21 mouse cellular contexts compared by ENCODE assay signal in the genomic region with DNA sequence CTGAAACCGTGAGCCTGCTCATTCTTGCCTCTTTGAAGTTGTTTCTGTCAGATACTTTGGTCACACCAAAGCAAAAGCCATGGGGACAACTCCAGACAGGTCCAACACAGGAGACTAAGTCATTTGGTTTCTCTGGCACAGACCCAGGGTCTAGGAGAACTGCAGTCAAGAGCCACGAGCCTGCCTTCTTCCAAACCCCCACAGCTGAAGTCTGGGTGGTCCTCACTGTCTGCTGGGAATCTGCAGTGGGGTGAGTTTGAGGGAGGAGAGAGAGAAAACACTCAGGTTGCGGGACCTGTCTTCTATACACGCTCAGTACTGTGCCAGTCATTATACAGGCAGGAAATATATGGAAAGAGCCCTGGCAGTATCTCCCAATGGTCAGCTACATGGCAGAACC. TPM values are rescaled to one million over a fixed set of nuclear protein-coding genes. Genes with fewer than 3 reads are reported as not detected.
DNase-seq lines count a peak whose midpoint lies in the region; ATAC-seq lines count a peak whose summit lies in the region.
"Had no signal": no experiment of that assay in that cellular context is flagged by ENCODE, and none has a peak within 500 bp of the region (broad histone marks: within the 10 kb centered on the region; RNA-seq: fewer than 3 reads in every experiment).

No protein-coding gene starts in this region.

- H3K9ac ChIP-seq in heart, embryonic 11.5 days (ENCODE audit: low read depth, low read length) = no peak overlapping the region
- no peak overlapping the region for H3K9ac ChIP-seq in midbrain, embryonic 14.5 days (replicated peaks; ENCODE audit: low read length)
- H3K9ac ChIP-seq in limb, embryonic 11.5 days (ENCODE audit: low read length) = no peak overlapping the region
- H3K9ac ChIP-seq: embryonic facial prominence, embryonic 13.5 days; forebrain, embryonic 13.5 days; forebrain, postnatal 0 days; heart, embryonic 15.5 days; hindbrain, embryonic 12.5 days had no signal

- no peak for ATAC-seq in heart, embryonic 11.5 days (replicated peaks; ENCODE audit: insufficient number of reproducible peaks, low FRiP score, low TSS enrichment)
- no peak for ATAC-seq in midbrain, embryonic 14.5 days (ENCODE audit: low FRiP score, low TSS enrichment)
- no peak for ATAC-seq in limb, embryonic 11.5 days (ENCODE audit: insufficient number of reproducible peaks, low FRiP score, low TSS enrichment, low read depth)
- ATAC-seq: activated CD4-positive, CD25-positive, alpha-beta regulatory T cell, adult 4 months; forebrain, embryonic 13.5 days; forebrain, postnatal 0 days; hindbrain, postnatal 0 days; Patski had no signal

- H3K4me2 ChIP-seq in heart, embryonic 11.5 days = no peak overlapping the region
- no peak overlapping the region for H3K4me2 ChIP-seq in midbrain, embryonic 14.5 days (ENCODE audit: low read length)
- H3K4me2 ChIP-seq in limb, embryonic 11.5 days (ENCODE audit: low read depth, severe bottlenecking) = no peak overlapping the region
- H3K4me2 ChIP-seq: embryonic facial prominence, embryonic 13.5 days; forebrain, embryonic 13.5 days; heart, embryonic 15.5 days; hindbrain, embryonic 12.5 days had no signal

- H3K4me1 ChIP-seq in heart, embryonic 11.5 days (ENCODE audit: control insufficient read depth, insufficient read depth, low read length) = peaks cover 10% of the 10 kb centered on the region; the same call in 1 of the 2 replicates
- no peaks in the 10 kb centered on the region for H3K4me1 ChIP-seq in midbrain, embryonic 10.5 days
- H3K4me1 ChIP-seq in midbrain, embryonic 14.5 days (ENCODE audit: control insufficient read depth, insufficient read depth, low read length) = no peaks in the 10 kb centered on the region
- no peaks in the 10 kb centered on the region for H3K4me1 ChIP-seq in embryonic facial prominence, embryonic 10.5 days
- no peaks in the 10 kb centered on the region for H3K4me1 ChIP-seq in limb, embryonic 11.5 days (ENCODE audit: control insufficient read depth, insufficient read depth, low read length)
- H3K4me1 ChIP-seq: forebrain, embryonic 13.5 days; hindbrain, embryonic 12.5 days had no signal

- H3K9me3 ChIP-seq in heart, embryonic 11.5 days (replicated peaks; ENCODE audit: control insufficient read depth, low read length) = no peaks in the 10 kb centered on the region
- H3K9me3 ChIP-seq in midbrain, embryonic 10.5 days (replicated peaks) = no peaks in the 10 kb centered on the region
- H3K9me3 ChIP-seq in midbrain, embryonic 14.5 days (ENCODE audit: control insufficient read depth, low read length) = no peaks in the 10 kb centered on the region
- H3K9me3 ChIP-seq in embryonic facial prominence, embryonic 10.5 days = no peaks in the 10 kb centered on the region
- H3K9me3 ChIP-seq in limb, embryonic 11.5 days (ENCODE audit: control insufficient read depth, low read length) = no peaks in the 10 kb centered on the region
- H3K9me3 ChIP-seq: embryonic facial prominence, embryonic 13.5 days; forebrain, embryonic 13.5 days; heart, embryonic 15.5 days; hindbrain, embryonic 12.5 days had no signal

- WGBS in heart, embryonic 11.5 days (ENCODE audit: insufficient replicate concordance) = 88% methylated on average over 4 of the region's 4 CpGs
- whole genome bisulfite sequencing in midbrain, embryonic 10.5 days = 89% methylated on average over 4 of the region's 4 CpGs
- 76% methylated on average over 4 of the region's 4 CpGs for WGBS in midbrain, embryonic 14.5 days
- 87% methylated on average over 4 of the region's 4 CpGs for WGBS in embryonic facial prominence, embryonic 10.5 days
- WGBS in limb, embryonic 11.5 days = 86% methylated on average over 4 of the region's 4 CpGs

- H3K27ac ChIP-seq in heart, embryonic 11.5 days (ENCODE audit: low read depth, low read length) = no peak overlapping the region
- H3K27ac ChIP-seq in midbrain, embryonic 10.5 days (replicated peaks) = no peak overlapping the region
- H3K27ac ChIP-seq in midbrain, embryonic 14.5 days (replicated peaks; ENCODE audit: low read depth, low read length) = no peak overlapping the region
- no peak overlapping the region for H3K27ac ChIP-seq in embryonic facial prominence, embryonic 10.5 days (replicated peaks)
- H3K27ac ChIP-seq in limb, embryonic 11.5 days (replicated peaks; ENCODE audit: low read depth, low read length) = no peak overlapping the region
- H3K27ac ChIP-seq: embryonic facial prominence, embryonic 13.5 days; forebrain, embryonic 13.5 days; heart, embryonic 15.5 days; hindbrain, embryonic 12.5 days; hindbrain, postnatal 0 days had no signal

- no peak overlapping the region for H3K4me3 ChIP-seq in heart, embryonic 11.5 days (ENCODE audit: low read depth, low read length)
- no peak overlapping the region for H3K4me3 ChIP-seq in midbrain, embryonic 10.5 days
- H3K4me3 ChIP-seq in midbrain, embryonic 14.5 days (replicated peaks; ENCODE audit: low read depth, low read length) = no peak overlapping the region
- no peak overlapping the region for H3K4me3 ChIP-seq in embryonic facial prominence, embryonic 10.5 days
- no peak overlapping the region for H3K4me3 ChIP-seq in limb, embryonic 11.5 days (ENCODE audit: low read depth, low read length)
- H3K4me3 ChIP-seq: embryonic facial prominence, embryonic 13.5 days; forebrain, embryonic 13.5 days; heart, embryonic 15.5 days; hindbrain, embryonic 12.5 days had no signal

- H3K27me3 ChIP-seq in heart, embryonic 11.5 days (ENCODE audit: control insufficient read depth, insufficient read depth, low read length) = peaks cover 4% of the 10 kb centered on the region; the same call in 1 of the 2 replicates
- peaks cover 4% of the 10 kb centered on the region; the same call in 1 of the 2 replicates for H3K27me3 ChIP-seq in midbrain, embryonic 10.5 days (ENCODE audit: low read depth, poor library complexity, severe bottlenecking)
- no peaks in the 10 kb centered on the region for H3K27me3 ChIP-seq in midbrain, embryonic 14.5 days (ENCODE audit: control insufficient read depth, insufficient read depth, low read length)
- H3K27me3 ChIP-seq in embryonic facial prominence, embryonic 10.5 days (replicated peaks; ENCODE audit: low read depth, poor library complexity, severe bottlenecking) = peaks cover 5% of the 10 kb centered on the region; the same call in 1 of the 2 replicates
- no peaks in the 10 kb centered on the region for H3K27me3 ChIP-seq in limb, embryonic 11.5 days (ENCODE audit: control insufficient read depth, insufficient read depth, low read length)
- H3K27me3 ChIP-seq: CH12.LX; embryonic facial prominence, embryonic 13.5 days; forebrain, embryonic 13.5 days; heart, embryonic 15.5 days; hindbrain, embryonic 12.5 days; Patski had no signal

- DNase-seq in heart, postnatal 4 days = peak; percentile 2
- DNase-seq in midbrain, embryonic 10.5 days (ENCODE audit: low spot score) = peak; percentile 5
- no peak for DNase-seq in midbrain, embryonic 14.5 days
- peak; percentile 5 for DNase-seq in embryonic facial prominence, embryonic 10.5 days (ENCODE audit: low spot score)
- DNase-seq in limb, embryonic 11.5 days (ENCODE audit: low spot score) = peak; percentile 14
- DNase-seq: adrenal gland, postnatal 14 days; cerebellum, adult 11-12 months; cerebellum, adult 9-10 months; forebrain, postnatal 0 days; gastrocnemius, postnatal 14 days; heart, postnatal 14 days had no signal

- H3K36me3 ChIP-seq in heart, embryonic 11.5 days (ENCODE audit: control insufficient read depth, insufficient read depth, low read length) = no peaks in the 10 kb centered on the region
- H3K36me3 ChIP-seq in midbrain, embryonic 10.5 days = peaks cover 23% of the 10 kb centered on the region
- H3K36me3 ChIP-seq in midbrain, embryonic 14.5 days (ENCODE audit: control insufficient read depth, insufficient read depth, low read length) = 0 out of 2 replicates have a peak, but pooled peaks cover 6% of the 10 kb centered on the region
- H3K36me3 ChIP-seq in embryonic facial prominence, embryonic 10.5 days (replicated peaks) = peaks cover 23% of the 10 kb centered on the region
- H3K36me3 ChIP-seq in limb, embryonic 11.5 days (ENCODE audit: control insufficient read depth, insufficient read depth, low read length) = no peaks in the 10 kb centered on the region

RNA-seq across cellular contexts. Expression of a gene that starts 9.6 kb away (rescaled TPM):
- total RNA-seq in heart, postnatal 4 days (2021) = under 1 TPM; 0.54 to 0.91 TPM
- polyA plus RNA-seq in heart, embryonic 11.5 days (2014; fragmentation: Nextera tagmentation; extraction: Ambion mirVana) = 0.14 and 0.31 TPM in 2 replicates
- 0.14 TPM in 1 of 2 replicates, not detected in the other for polyA plus RNA-seq in midbrain, embryonic 10.5 days (2016; fragmentation: Nextera tagmentation; extraction: Ambion mirVana)
- 0.12 and 0.18 TPM in 2 replicates for polyA plus RNA-seq in midbrain, embryonic 14.5 days (2014; fragmentation: Nextera tagmentation; extraction: Ambion mirVana)
- 0.06 TPM in 1 of 2 replicates, not detected in the other for polyA plus RNA-seq in embryonic facial prominence, embryonic 10.5 days (2016; fragmentation: Nextera tagmentation; extraction: Ambion mirVana)
- 0.13 and 0.15 TPM in 2 replicates for polyA plus RNA-seq in limb, embryonic 11.5 days (2014; fragmentation: Nextera tagmentation; extraction: Ambion mirVana)
- polyA plus RNA-seq: activated CD4-positive, CD25-positive, alpha-beta regulatory T cell, adult 4 months had no signal

RNA-seq across cellular contexts. Expression of a gene that starts 35.4 kb away (rescaled TPM):
- 1 to 10 TPM; 4.8 to 4.9 TPM for total RNA-seq in heart, postnatal 4 days (2021)
- 0.80 and 1.1 TPM in 2 replicates for polyA plus RNA-seq in heart, embryonic 11.5 days (2014; fragmentation: Nextera tagmentation; extraction: Ambion mirVana)
- polyA plus RNA-seq in midbrain, embryonic 10.5 days (2016; fragmentation: Nextera tagmentation; extraction: Ambion mirVana) = 1.1 and 1.3 TPM in 2 replicates
- polyA plus RNA-seq in midbrain, embryonic 14.5 days (2014; fragmentation: Nextera tagmentation; extraction: Ambion mirVana) = 12.9 and 25.5 TPM in 2 replicates
- 0.82 and 0.97 TPM in 2 replicates for polyA plus RNA-seq in embryonic facial prominence, embryonic 10.5 days (2016; fragmentation: Nextera tagmentation; extraction: Ambion mirVana)
- 1.0 and 1.8 TPM in 2 replicates for polyA plus RNA-seq in limb, embryonic 11.5 days (2014; fragmentation: Nextera tagmentation; extraction: Ambion mirVana)
- total RNA-seq: gastrocnemius, adult 18-20 months had no signal
- polyA plus RNA-seq: activated CD4-positive, CD25-positive, alpha-beta regulatory T cell, adult 4 months had no signal
